Mouse (Mus musculus) right cerebral cortex, postnatal 14 days (tissue): ENCODE results near the gene Galnt7.
A peak's percentile ranks its signal among the peaks of the same experiment; 100 is the strongest.
"Not testable (repeated sequence)": the region's sequence is repeated elsewhere in the genome, so short reads cannot be mapped to it uniquely, and the experiment has no call there.

Source experiments
- DNase-seq: peaks from one replicate; pipeline ENCODE4 v3.0.0; 2022

Galnt7 gene

GRCm38 (mm10) chr8:57532223-57532622 is 120.6 kb downstream of the Galnt7 start:
- DNase-seq, result peak; percentile 43

- DNase-seq, result peak; percentile 81
Observed at GRCm38 (mm10) chr8:57530666-57531349, 122.0 kb downstream of the Galnt7 start.

- no peak for DNase-seq
Observed at GRCm38 (mm10) chr8:57530238-57530637, 122.6 kb downstream of the Galnt7 start.

- no peak for DNase-seq
Observed at GRCm38 (mm10) chr8:57528036-57528435, 124.8 kb downstream of the Galnt7 start.

GRCm38 (mm10) chr8:57520186-57520786 is 132.5 kb downstream of the Galnt7 start:
- no peak for DNase-seq

GRCm38 (mm10) chr8:57517723-57518122 is 135.1 kb downstream of the Galnt7 start:
- no peak for DNase-seq

- not testable (repeated sequence) for DNase-seq
Observed at GRCm38 (mm10) chr8:57516685-57517084, 136.1 kb downstream of the Galnt7 start.

GRCm38 (mm10) chr8:57513178-57513661 is 139.6 kb downstream of the Galnt7 start:
- not testable (repeated sequence) for DNase-seq

- no peak for DNase-seq
Observed at GRCm38 (mm10) chr8:57512141-57513056, 140.4 kb downstream of the Galnt7 start.

GRCm38 (mm10) chr8:57511316-57512118 is 141.3 kb downstream of the Galnt7 start, which contains the start of gene Hmgb2:
TSS of gene Hmgb2 (plus strand) at chr8:57511907.
- peak; percentile 99 for DNase-seq

GRCm38 (mm10) chr8:57510791-57511315 is 142.0 kb downstream of the Galnt7 start:
- no peak for DNase-seq

- DNase-seq, result no peak
Observed at GRCm38 (mm10) chr8:57508657-57509056, 144.2 kb downstream of the Galnt7 start.

GRCm38 (mm10) chr8:57507556-57508063 is 145.2 kb downstream of the Galnt7 start:
- DNase-seq, result no peak

GRCm38 (mm10) chr8:57505500-57505899 is 147.3 kb downstream of the Galnt7 start:
- not testable (repeated sequence) for DNase-seq

GRCm38 (mm10) chr8:57503641-57504040 is 149.2 kb downstream of the Galnt7 start:
- DNase-seq, result peak; percentile 71

GRCm38 (mm10) chr8:57498847-57499511 is 153.9 kb downstream of the Galnt7 start:
- peak; percentile 37 for DNase-seq

- DNase-seq, result no peak
Observed at GRCm38 (mm10) chr8:57498494-57498846, 154.4 kb downstream of the Galnt7 start.

- DNase-seq, result no peak
Observed at GRCm38 (mm10) chr8:57491873-57492272, 161.0 kb downstream of the Galnt7 start.

- no peak for DNase-seq
Observed at GRCm38 (mm10) chr8:57489896-57490295, 162.9 kb downstream of the Galnt7 start.

GRCm38 (mm10) chr8:57489366-57489765 is 163.5 kb downstream of the Galnt7 start:
- no peak for DNase-seq

- peak; percentile 17 for DNase-seq
Observed at GRCm38 (mm10) chr8:57488312-57488765, 164.5 kb downstream of the Galnt7 start.
